In the genomic region with DNA sequence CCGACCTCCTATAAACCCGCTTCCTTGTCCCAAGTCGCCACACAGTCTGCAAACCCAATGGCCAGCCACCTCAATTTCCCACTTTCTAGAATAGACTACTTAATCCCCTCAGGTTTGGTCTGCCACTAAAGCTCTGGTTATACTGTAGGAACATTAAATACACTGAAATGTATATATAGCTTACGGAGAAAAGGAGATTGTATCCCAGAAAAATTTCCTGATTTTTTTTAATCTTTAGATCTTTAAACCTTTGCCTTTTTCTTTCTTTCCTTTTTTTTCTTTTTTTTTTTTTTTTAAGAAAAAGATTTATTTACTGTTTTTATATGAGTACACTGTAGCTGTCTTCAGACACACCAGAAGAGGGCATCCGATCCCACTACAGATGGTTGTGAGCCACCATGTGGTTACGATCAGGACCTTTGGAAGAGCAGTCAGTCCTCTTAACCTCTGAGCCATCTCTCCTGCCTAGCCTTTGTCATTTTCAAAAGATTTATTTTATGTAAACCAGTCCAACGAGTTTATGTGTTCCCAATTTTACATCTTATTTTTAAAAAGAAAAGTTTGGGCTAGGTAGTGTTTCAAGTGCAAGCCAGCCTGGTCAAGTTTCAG, we compare ENCODE assay signal across 7 mouse cellular contexts. TPM values are rescaled to one million over a fixed set of nuclear protein-coding genes. Genes with fewer than 3 reads are reported as not detected.
A peak's percentile ranks its signal among the peaks of the same experiment; 100 is the strongest.
DNase-seq lines count a peak whose midpoint lies in the region; ATAC-seq lines count a peak whose summit lies in the region.

No protein-coding gene starts in this region.

- H3K9ac ChIP-seq in lung, embryonic 16.5 days (ENCODE audit: low read length) = peak overlapping the region; percentile 75
- H3K9ac ChIP-seq in embryonic facial prominence, embryonic 15.5 days = peak overlapping the region; percentile 37; the same call in 1 of the 2 replicates
- H3K9ac ChIP-seq in limb, embryonic 12.5 days (replicated peaks) = peak overlapping the region; percentile 42
- peak overlapping the region; percentile 41; the same call in 1 of the 2 replicates for H3K9ac ChIP-seq in stomach, embryonic 14.5 days (replicated peaks; ENCODE audit: low read depth, low read length)

- H3K4me3 ChIP-seq in lung, embryonic 16.5 days (ENCODE audit: low read length) = peak overlapping the region; percentile 46
- peak overlapping the region; percentile 93 for H3K4me3 ChIP-seq in embryonic facial prominence, embryonic 15.5 days (replicated peaks)
- H3K4me3 ChIP-seq in limb, embryonic 12.5 days (replicated peaks) = peak overlapping the region; percentile 33
- peak overlapping the region; percentile 29 for H3K4me3 ChIP-seq in stomach, embryonic 14.5 days (ENCODE audit: low read depth, low read length)

- H3K27me3 ChIP-seq in lung, embryonic 16.5 days (ENCODE audit: control insufficient read depth, insufficient read depth, low read depth, low read length) = no peaks in the 10 kb centered on the region
- no peaks in the 10 kb centered on the region for H3K27me3 ChIP-seq in embryonic facial prominence, embryonic 15.5 days
- H3K27me3 ChIP-seq in limb, embryonic 12.5 days = no peaks in the 10 kb centered on the region
- no peaks in the 10 kb centered on the region for H3K27me3 ChIP-seq in stomach, embryonic 14.5 days (ENCODE audit: control insufficient read depth, insufficient read depth, low read length)

- WGBS in lung, embryonic 16.5 days = 32% methylated on average over 7 of the region's 7 CpGs
- WGBS in embryonic facial prominence, embryonic 15.5 days = 30% methylated on average over 7 of the region's 7 CpGs
- 34% methylated on average over 7 of the region's 7 CpGs for WGBS in limb, embryonic 12.5 days
- 36% methylated on average over 7 of the region's 7 CpGs for WGBS in stomach, embryonic 14.5 days

- H3K4me2 ChIP-seq in lung, embryonic 16.5 days (ENCODE audit: low read depth, low read length) = peak overlapping the region; percentile 72
- H3K4me2 ChIP-seq in embryonic facial prominence, embryonic 15.5 days (replicated peaks) = peak overlapping the region; percentile 53
- H3K4me2 ChIP-seq in limb, embryonic 12.5 days = peak overlapping the region; percentile 58
- peak overlapping the region; percentile 61 for H3K4me2 ChIP-seq in stomach, embryonic 14.5 days (replicated peaks; ENCODE audit: low read depth, low read length)

- peak overlapping the region; percentile 98 for H3K27ac ChIP-seq in lung, embryonic 16.5 days (ENCODE audit: low read length)
- peak overlapping the region; percentile 93 for H3K27ac ChIP-seq in embryonic facial prominence, embryonic 15.5 days (replicated peaks)
- peak overlapping the region; percentile 90 for H3K27ac ChIP-seq in limb, embryonic 12.5 days
- H3K27ac ChIP-seq in stomach, embryonic 14.5 days (ENCODE audit: low read length) = peak overlapping the region; percentile 89

- DNase-seq in lung, adult 18-20 months = no peak
- DNase-seq in gastrocnemius, postnatal 36 days = no peak
- no peak for DNase-seq in testis, postnatal 10 days (ENCODE audit: low spot score)

- ATAC-seq in lung, embryonic 16.5 days (ENCODE audit: low read depth) = no peak; the same call in none of the 2 replicates
- no peak for ATAC-seq in embryonic facial prominence, embryonic 15.5 days (ENCODE audit: insufficient number of reproducible peaks, low FRiP score, low TSS enrichment, low read depth)
- peak; percentile 11; the same call in 1 of the 2 replicates for ATAC-seq in limb, embryonic 12.5 days (ENCODE audit: insufficient number of reproducible peaks, insufficient read depth, low FRiP score, low TSS enrichment, low read depth)
- no peak for ATAC-seq in stomach, embryonic 14.5 days (ENCODE audit: insufficient number of reproducible peaks, insufficient read depth, low FRiP score, low read depth)

- intact Hi-C loops in gastrocnemius, postnatal 36 days (cut with DNase I) = no loop called here

- no peaks in the 10 kb centered on the region for H3K9me3 ChIP-seq in lung, embryonic 16.5 days (ENCODE audit: control insufficient read depth, low read length)
- no peaks in the 10 kb centered on the region for H3K9me3 ChIP-seq in embryonic facial prominence, embryonic 15.5 days (replicated peaks)
- H3K9me3 ChIP-seq in limb, embryonic 12.5 days = no peaks in the 10 kb centered on the region
- H3K9me3 ChIP-seq in stomach, embryonic 14.5 days (ENCODE audit: control insufficient read depth, low read depth, low read length) = no peaks in the 10 kb centered on the region

- H3K4me1 ChIP-seq in lung, embryonic 16.5 days (replicated peaks; ENCODE audit: control insufficient read depth, insufficient read depth, low read length) = peaks cover 28% of the 10 kb centered on the region
- H3K4me1 ChIP-seq in embryonic facial prominence, embryonic 15.5 days = peaks cover 35% of the 10 kb centered on the region
- peaks cover 21% of the 10 kb centered on the region for H3K4me1 ChIP-seq in limb, embryonic 12.5 days (replicated peaks)
- H3K4me1 ChIP-seq in stomach, embryonic 14.5 days (ENCODE audit: control insufficient read depth, insufficient read depth, low read length) = peaks cover 20% of the 10 kb centered on the region; the same call in 1 of the 2 replicates

- no peaks in the 10 kb centered on the region for H3K36me3 ChIP-seq in lung, embryonic 16.5 days (ENCODE audit: control insufficient read depth, insufficient read depth, low read length)
- no peaks in the 10 kb centered on the region; the same call in 1 of the 2 replicates for H3K36me3 ChIP-seq in embryonic facial prominence, embryonic 15.5 days
- peaks cover 12% of the 10 kb centered on the region for H3K36me3 ChIP-seq in limb, embryonic 12.5 days
- peaks cover 8% of the 10 kb centered on the region; the same call in 1 of the 2 replicates for H3K36me3 ChIP-seq in stomach, embryonic 14.5 days (ENCODE audit: control insufficient read depth, insufficient read depth, low read length)

RNA-seq across cellular contexts. Expression of gene Hnrnpc, which starts 1.0 kb away (rescaled TPM):
- 603 and 612 TPM in 2 replicates for polyA plus RNA-seq in lung, embryonic 16.5 days (2015; fragmentation: Nextera tagmentation; extraction: Ambion mirVana)
- polyA plus RNA-seq in embryonic facial prominence, embryonic 15.5 days (2015; fragmentation: Nextera tagmentation; extraction: Ambion mirVana) = 549 and 552 TPM in 2 replicates
- 852 and 869 TPM in 2 replicates for polyA plus RNA-seq in limb, embryonic 12.5 days (2016; fragmentation: Nextera tagmentation; extraction: Ambion mirVana)
- 586 and 599 TPM in 2 replicates for polyA plus RNA-seq in stomach, embryonic 14.5 days (2014; fragmentation: Nextera tagmentation; extraction: Ambion mirVana)
- total RNA-seq in gastrocnemius, postnatal 36 days (2021) = 10 to 100 TPM; 71.0 to 74.4 TPM

RNA-seq across cellular contexts. Expression of gene Rpgrip1, which starts 5.7 kb away (rescaled TPM):
- 57.8 and 59.1 TPM in 2 replicates for polyA plus RNA-seq in lung, embryonic 16.5 days (2015; fragmentation: Nextera tagmentation; extraction: Ambion mirVana)
- 57.0 and 59.8 TPM in 2 replicates for polyA plus RNA-seq in embryonic facial prominence, embryonic 15.5 days (2015; fragmentation: Nextera tagmentation; extraction: Ambion mirVana)
- 72.7 and 84.1 TPM in 2 replicates for polyA plus RNA-seq in limb, embryonic 12.5 days (2016; fragmentation: Nextera tagmentation; extraction: Ambion mirVana)
- polyA plus RNA-seq in stomach, embryonic 14.5 days (2014; fragmentation: Nextera tagmentation; extraction: Ambion mirVana) = 54.3 and 67.1 TPM in 2 replicates
- not detected for total RNA-seq in gastrocnemius, postnatal 36 days (2021)

Comparison
In these comparisons a context has a peak if more than half of its experiments do, and no peak if none do; other contexts are left out.
1. H3K4me3 ChIP-seq: peak in every context shown above with its lines; median percentile 93 in embryonic facial prominence, embryonic 15.5 days; 46 in lung, embryonic 16.5 days; 33 in limb, embryonic 12.5 days; 29 in stomach, embryonic 14.5 days.